Mouse (Mus musculus) hindbrain, embryonic 12.5 days (tissue): ENCODE results near the gene Gm15080. TPM values are rescaled to one million over a fixed set of nuclear protein-coding genes. Genes with fewer than 3 reads are reported as not detected.
"Not testable (repeated sequence)": the region's sequence is repeated elsewhere in the genome, so short reads cannot be mapped to it uniquely, and the experiment has no call there.

Experiments
- ATAC-seq: fragments of 200-750 bp; cut with Nextera tagmentation; 2 replicates; pipeline ENCODE4 v1.8.0; 2017; ENCODE audit warnings: moderate TSS enrichment; ENCODE audit not compliant: low FRiP score
- H3K27ac ChIP-seq: fragments of 300-500 bp; sonication (generic); 2 replicates; pipeline ENCODE4 v1.5.1; 2016; ENCODE audit warnings: mild to moderate bottlenecking
- H3K27me3 ChIP-seq: fragments of 300-500 bp; sonication (generic); 2 replicates; pipeline ENCODE4 v1.6.1; 2016; ENCODE audit warnings: mild to moderate bottlenecking
- H3K36me3 ChIP-seq: fragments of 300-500 bp; sonication (generic); 2 replicates; pipeline ENCODE4 v1.6.1; 2016; ENCODE audit warnings: mild to moderate bottlenecking
- H3K4me1 ChIP-seq: fragments of 300-500 bp; sonication (generic); 2 replicates; pipeline ENCODE4 v1.6.1; 2016
- H3K4me2 ChIP-seq: fragments of 300-500 bp; sonication (generic); replicated peaks from 2 replicates; pipeline ENCODE4 v1.6.1; 2016; ENCODE audit warnings: mild to moderate bottlenecking
- H3K4me3 ChIP-seq: fragments of 300-500 bp; sonication (generic); 2 replicates; pipeline ENCODE4 v1.5.1; 2016; ENCODE audit warnings: mild to moderate bottlenecking
- H3K9ac ChIP-seq: fragments of 300-500 bp; sonication (generic); 2 replicates; pipeline ENCODE4 v1.6.1; 2016; ENCODE audit warnings: mild to moderate bottlenecking, moderate library complexity
- H3K9me3 ChIP-seq: fragments of 300-500 bp; sonication (generic); replicated peaks from 2 replicates; pipeline ENCODE4 v1.6.1; 2016; ENCODE audit warnings: mild to moderate bottlenecking
- WGBS: fragments of 180-500 bp; shearing (Covaris S2); methylation state at CpG from one replicate; pipeline ENCODE4 v1.1.7; 2016; 5-methylcytosine and 5-hydroxymethylcytosine counted together
- polyA plus RNA-seq: library from polyadenylated mRNA; unstranded; fragments of >200 nt; fragmentation: Nextera tagmentation; extraction: Ambion mirVana; gene quantifications from 2 replicates; pipeline ENCODE4 v1.2.1, GENCODE M21; 2016

Gm15080 gene
- not detected in 2 replicates for polyA plus RNA-seq

- H3K9me3 ChIP-seq, H3K9ac ChIP-seq, H3K36me3 ChIP-seq, ATAC-seq, H3K4me1 ChIP-seq, H3K27me3 ChIP-seq, H3K27ac ChIP-seq, H3K4me3 ChIP-seq, H3K4me2 ChIP-seq: not testable (repeated sequence)
- 75% methylated on average over 1 of the region's 5 CpGs for WGBS
These were observed at the start of gene Gm15080 for GRCm38 (mm10) chrX:147992693-147993092. Gene Gm15080, plus strand, starts transcription at chrX:147992993.

Other genes with a start within 250 kb of the Gm15080 start
- not detected in 2 replicates for gene Gm15128, start 227.0 kb upstream of the Gm15080 start, polyA plus RNA-seq
- not detected in 2 replicates for gene Gm15107, start 187.7 kb downstream of the Gm15080 start, polyA plus RNA-seq